Mouse (Mus musculus) layer of hippocampus, adult 9-10 months (tissue): ENCODE data around the gene Sesn2.

ENCODE experiments used
- DNase-seq: peaks from one replicate; pipeline ENCODE4 v3.0.0; 2022; ENCODE audit warnings: low spot score

Gene Sesn2

DNA sequence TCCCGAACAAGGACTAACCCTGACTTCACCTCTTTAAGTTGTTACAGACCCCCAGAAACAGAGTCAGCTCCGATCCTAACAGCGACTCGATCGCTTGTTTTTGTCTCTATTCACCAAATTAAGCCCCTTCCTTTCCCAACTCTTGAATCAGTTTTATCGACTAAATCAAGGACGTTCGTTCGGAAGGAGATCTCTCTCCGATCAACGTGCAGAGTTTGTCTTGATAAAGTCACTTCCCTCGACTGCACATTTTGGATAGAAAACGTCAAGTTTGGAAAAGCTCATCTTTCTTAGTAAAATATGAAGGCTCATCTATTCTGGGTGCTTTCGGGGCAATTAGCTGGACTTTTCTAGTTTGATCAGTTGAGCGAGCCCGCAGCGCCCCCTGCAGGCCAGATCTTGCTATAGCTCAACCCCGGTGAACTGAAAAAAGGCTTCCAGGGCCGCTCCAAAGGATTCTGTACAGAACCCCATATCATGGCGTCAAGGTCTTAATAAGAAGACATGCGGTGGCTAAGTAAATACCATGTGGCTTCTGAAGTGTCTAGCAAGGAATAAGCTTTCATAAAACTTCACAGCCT is 4.3 kb upstream of the Sesn2 start:
- DNase-seq = peak; percentile 75

DNA sequence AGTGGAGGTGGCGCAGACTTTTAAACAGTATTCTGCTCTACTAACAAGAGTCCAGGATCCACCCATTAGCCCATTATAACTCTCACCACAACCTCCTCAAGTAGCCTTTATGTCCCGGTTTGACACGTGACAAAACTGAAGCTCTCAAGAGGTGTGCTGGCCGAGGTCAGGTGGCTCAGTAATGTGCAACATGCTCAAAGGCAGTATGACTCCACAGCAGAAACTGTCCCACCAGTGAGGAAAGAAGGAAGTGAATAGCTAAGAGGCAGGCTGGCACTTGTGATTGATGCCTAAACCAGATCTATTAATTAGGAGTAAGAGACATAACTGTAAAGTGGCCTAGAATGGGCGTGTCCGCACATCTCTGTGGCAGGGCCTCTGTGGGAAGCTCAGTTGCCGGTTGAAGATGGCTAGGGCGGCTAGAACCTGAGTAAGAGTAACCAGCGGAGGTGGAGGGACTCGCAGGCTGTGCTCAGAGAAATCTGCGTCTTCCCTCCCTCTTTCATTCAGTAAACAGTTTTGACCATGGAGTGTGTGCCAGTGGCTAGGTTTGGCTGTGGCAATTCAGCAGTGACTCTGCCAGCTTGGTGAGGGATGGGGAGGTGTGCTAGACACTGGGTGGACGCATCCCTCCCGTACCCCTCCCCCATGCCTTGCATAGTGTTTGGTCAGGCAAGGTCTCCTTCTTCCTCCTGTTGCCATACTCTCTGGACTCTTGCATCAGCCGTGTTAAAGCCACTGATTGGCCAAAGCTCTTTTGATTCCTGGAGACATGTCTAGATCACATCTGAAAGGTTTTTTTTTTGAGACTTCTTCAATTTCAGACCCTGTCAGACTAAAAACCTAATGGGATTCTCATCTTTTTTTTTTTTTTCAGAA is 3.3 kb upstream of the Sesn2 start:
- no peak for DNase-seq

DNA sequence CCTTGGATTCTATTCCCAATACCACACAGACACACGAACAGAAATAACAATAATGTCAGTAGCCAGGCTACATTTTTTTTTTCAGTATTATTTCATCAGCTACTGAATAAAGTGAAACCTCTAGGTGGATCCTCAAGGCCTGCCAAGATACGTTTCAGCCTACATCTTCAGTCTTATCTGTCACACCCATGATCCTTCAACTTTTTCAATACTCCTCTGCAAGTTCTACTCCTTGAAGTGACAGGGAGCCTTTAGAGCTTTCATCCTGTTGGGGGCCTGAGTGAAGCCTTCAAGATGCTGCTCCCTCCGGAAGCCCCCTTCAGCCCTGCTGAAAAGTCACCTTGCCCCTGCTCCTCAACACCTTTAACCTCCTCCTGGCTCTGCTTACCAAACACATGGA is 1.8 kb upstream of the Sesn2 start:
- DNase-seq = no peak

DNA sequence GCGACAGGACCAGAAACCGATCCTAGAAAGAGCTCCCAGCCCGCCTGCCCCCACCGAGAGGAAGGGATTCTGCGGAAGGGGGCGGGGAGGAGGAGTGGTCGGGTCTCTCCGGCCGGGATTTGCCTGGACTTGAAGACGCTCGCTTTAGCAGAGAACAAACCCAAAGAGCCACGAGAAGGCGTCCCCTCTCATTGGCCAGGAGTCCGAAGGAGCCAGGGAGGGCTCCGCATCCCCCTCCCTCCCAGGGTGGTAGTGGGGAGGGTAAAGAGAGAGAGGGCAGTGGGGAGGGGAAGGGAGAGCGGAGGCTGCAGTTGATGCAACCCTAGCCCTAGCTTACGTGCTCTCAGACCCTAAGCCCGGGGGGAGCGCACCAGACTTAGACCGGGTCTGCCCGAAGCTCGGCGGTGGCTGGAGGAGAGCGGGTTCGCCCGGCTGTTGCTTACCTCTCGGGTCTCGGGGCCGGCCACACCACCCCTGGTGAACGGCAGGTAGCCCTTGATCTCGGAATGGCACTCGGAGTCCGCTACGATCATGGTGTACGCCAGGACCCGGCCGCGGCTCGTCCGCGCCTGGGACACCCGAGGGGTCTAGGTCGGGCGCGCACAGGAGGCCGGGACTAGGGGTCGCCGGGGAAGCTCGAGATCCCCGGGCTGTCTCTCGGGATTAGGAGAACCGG is 542 bp downstream of the Sesn2 start:
- no peak for DNase-seq

DNA sequence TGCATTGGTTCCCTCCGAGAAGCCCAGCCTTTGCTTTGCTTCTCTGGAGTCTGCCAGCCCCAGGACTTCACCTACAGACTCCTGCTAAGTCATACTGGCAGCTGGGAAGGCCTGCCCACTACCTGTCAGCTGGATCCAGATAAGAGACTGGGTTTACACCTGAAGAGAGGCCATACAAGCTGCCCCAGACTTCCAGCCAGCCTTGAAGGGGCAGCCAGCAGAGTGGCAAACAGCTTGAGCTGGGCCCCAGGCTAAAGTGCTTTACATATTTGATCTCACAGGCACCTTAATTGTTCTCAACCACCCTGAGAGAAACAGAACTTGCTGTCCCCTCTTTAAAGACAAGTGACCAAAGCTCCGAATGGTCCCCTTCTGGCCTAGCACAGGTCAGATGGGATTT is 3.1 kb downstream of the Sesn2 start:
- DNase-seq = no peak

DNA sequence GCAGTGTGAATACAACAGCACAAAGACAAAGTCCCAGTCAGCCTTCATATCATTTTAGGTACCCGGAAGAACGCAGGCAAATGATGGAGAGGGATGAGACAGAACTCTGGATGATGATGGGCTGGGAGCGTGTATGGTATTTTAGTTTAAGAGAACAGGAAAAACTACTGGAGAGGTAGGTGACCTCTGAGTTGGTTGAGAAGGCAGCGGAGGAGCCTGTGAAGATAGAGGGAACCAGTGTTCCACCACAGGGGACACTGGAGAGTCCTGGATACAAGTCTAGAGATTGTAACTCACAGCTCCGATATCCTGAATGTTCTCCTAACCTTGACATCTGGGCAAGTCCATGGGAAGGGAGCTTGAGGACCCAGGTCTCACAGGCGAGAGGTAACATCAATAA is 4.1 kb downstream of the Sesn2 start:
- no peak for DNase-seq

DNA sequence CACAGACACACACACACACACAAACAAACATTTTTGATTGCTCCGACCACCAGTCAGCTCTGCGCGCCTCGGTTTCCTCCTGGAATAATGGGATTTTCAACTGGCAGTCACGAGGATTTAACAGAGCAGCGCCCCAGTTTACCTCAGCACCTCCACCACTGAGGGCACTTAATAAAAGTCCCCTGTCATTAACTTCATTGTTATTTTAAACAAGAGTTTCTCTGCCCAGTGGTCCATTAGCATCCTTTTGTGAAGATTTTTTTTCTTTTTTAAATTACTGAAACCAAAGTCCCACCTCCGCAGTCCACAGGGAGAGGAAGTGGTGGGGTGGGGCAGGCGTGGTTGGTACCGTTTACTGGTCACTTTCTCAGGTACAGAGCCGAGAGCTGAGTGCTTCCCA is 4.5 kb downstream of the Sesn2 start:
- DNase-seq = no peak

DNA sequence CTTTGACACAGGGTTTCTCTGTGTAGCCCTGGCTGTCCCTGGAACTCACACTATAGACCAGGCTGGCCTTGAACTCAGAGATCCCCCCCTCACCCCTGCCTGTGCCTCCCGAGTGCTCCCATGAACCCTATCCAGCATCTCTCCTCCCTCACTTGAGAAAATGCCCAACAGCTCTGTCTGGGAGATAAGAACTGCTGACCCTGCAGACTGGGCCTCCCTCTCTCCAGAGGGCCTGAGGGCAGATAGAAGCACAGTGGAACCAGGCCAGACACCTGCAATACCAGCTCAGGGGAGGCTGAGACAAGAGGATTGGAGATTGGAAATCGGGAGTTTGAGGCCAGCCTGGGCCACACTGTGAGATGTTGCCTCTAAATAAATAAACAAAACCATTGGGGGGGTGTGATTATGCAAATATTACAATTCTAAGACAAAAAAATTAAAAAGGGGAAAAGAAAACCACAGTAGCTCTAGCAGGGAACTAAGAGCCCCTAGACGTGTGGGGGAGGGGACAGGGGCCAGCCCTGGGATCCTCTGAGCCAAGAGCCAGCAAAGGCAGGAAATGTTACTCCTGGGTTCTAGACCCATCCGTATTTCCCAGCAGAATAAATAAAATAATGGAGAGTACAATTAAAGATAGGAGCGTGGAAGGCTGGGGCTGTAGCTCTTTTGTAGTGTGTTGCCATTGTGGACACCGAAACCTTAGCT is 5.1 kb downstream of the Sesn2 start:
- DNase-seq = no peak

DNA sequence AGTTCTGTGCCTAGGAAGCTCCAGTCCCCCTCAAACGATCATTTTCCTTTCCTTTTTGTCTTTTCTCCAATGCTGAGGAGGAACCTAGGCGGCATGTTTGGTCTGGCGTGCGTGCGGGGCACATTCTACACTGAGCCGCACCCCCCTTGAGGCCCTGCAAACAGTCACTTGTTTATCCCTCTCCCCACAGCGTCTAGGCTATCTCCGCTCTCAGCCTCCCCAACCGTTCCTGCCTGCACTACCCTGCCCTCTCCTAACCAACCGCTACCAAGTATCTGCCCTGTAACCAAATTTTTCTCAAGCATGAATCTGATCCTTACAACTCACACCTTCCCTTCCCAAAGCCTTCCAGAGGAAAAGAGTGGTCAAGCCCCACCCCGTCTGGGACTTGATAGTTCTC is 7.0 kb downstream of the Sesn2 start:
- no peak for DNase-seq

DNA sequence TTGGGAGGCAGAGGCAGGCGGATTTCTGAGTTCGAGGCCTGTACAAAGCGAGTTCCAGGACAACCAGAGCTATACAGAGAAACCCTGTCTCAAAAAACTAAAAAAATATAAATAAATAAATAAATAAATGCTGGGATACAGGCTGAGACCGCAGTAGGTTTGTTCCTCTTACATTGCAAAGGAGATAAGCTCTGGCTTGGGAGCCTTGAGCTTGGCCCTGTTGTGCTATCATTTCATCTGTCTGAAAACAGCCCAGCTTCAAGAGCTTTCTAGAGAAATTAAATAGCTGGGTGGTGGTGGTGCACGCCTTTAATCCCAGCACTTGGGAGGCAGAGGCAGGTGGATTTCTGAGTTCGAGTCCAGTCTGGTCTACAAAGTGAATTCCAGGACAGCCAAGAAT is 8.7 kb downstream of the Sesn2 start:
- DNase-seq = no peak

DNA sequence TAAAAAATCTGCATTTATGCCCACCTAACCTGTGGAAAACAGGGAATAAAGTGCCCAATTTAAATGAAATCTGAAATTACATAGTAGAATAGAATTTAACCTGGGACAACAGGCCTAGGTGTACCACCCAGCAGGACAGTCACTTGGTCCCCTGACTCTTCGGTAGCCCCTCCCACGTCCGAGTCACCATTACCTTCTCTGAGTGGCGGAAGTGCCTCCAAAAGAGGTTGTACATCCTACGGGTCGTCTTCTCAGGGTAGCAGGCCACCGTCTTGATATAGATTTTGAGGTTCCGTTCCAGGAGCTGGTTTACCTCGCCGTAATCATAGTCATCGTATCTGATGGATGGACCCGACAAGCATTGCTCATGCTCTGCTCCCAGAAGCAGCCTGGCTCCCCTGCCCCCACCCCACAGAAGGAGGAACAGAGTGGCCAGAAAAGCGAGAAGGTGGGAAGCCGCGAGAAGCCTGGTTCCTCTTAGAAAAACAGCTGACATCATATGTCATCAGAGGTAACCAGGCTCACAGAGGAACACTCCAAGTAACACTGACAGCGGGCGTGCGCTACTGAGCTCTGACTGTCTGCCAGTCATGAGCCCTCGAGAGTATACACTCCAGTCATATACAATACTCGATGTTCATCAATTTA is 15.9 kb downstream of the Sesn2 start:
- no peak for DNase-seq

DNA sequence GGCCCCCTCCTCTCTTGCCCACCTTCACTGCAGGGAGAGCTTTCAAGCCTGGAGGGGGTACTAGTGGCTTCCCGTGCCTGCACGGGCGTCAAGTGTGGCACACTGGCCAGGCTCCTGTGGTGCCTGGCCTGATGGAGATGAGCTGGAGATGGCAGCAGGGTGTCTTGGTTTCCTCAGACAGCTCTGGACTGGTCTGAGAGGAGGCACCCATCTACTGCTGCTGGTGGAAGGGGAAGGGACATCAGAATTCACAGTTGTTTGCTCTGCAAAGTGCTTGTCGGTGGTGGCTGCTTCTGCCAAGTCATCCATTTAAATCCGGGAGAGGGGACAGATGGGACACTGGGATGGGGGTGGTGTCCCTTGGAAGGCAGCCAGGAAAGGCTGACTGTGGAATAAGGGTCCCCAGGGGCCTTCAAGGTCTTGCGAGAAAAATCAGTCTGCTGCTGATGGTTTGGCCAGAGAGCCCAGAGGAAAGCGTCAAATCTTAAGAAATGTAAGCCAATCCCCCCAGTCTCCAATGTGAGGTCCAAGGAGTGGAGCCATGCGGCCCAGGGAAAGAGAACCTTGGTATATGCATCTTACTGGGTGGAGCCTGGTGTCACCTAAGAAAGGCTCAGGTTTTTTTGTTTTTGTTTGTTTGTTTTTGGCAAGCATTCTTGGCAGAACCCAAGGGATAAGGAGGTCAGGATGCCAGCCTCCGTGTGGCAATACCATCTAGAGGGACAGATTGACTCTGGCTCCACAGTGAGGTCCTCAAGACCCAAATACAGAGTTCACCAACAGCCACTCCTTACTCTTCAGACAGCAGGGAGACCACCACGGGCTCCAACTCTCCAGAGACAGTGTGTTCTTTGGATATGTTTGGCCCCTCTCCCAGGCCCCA is 17.9 kb downstream of the Sesn2 start:
- DNase-seq = no peak

DNA sequence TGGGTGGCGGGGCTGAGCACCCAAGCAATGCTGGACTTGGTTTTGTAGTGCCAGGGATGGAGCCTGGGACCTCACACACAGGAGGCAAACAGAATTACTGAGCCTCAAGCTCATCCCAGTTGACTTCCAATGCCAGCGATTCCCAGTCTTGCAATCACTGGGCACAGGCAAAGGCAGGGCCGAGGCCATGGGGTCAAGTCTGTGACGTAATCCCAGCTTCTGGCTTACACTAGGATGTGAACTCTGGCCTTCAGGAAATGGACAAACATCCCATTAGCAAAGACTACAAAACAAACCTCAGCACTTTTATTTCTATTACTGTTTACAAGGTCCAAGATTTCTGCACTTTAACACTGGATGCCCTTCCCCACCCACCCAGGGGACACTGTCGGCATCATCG is 18.6 kb downstream of the Sesn2 start:
- no peak for DNase-seq

DNA sequence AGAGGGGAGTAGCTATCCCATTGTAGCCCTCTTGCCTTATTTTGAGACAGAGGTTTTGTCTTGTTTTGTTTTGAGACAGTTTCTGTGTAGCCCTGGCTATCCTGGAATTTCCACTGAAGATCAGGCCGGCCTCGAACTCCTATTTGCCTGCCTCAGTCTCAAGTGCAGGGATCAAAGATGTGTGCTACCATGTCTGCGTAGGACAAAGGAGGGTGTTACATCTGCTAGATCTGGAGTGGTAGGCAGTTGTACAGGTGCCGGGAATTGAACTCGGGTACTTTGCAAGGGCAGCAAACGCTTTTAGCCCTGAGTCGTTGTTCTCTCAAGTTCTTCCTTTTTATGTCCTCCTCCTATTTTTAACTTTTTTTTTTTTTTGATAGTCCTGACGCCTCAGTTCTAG is 19.2 kb downstream of the Sesn2 start:
- DNase-seq = no peak

DNA sequence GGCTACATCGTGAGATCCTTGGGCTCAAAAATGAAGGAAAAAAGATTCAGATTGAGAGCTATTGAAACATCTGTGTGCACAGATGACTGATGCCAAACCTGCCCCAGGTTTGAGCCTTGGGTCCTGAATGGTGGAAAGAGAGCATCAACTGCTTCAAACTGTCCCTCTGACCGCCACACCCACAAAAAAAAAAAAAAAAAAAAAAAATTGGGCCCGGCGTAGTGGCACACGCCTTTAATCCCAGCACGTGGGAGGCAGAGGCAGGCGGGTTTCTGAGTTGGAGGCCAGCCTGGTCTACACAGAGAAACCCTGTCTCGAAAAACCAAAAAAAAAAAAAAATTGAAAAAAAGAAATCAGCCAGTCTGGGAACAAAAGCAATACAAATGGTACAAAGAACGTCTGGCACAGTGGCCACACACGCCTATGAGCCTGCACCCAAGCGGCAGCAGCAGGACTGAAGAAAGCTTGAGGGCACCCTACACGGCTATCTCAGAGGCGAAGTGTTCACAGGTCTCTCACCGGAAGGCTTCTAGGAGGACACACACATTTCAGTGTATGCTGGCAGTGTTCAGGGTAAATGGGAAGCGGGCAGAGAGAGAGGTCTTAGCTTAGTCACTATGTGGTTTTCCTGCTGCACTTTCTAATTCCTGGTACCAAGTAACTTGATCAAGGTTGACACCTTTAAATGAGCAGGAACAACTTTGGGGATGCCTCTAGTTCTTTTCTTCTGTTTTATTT is 19.9 kb downstream of the Sesn2 start:
- DNase-seq = no peak

DNA sequence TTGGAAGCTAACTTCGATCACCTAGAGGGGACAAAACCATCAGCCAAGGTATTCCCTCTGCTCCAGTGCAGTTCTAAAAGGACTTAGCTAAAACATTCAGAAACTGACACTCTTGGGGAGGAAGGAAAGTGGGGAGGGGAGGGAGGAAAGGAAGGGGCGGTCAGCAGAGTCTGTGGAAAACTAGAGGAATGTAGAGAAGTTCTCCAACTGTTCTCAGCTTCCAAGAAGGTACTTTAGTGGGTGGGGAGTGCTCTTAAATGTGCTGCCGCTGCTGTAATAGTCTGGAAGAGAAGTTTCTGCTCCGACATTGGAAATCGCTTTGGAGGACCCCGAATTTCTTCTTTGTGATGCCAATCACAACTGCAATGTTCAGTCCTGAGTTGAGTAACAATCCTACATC is 21.3 kb downstream of the Sesn2 start:
- no peak for DNase-seq

DNA sequence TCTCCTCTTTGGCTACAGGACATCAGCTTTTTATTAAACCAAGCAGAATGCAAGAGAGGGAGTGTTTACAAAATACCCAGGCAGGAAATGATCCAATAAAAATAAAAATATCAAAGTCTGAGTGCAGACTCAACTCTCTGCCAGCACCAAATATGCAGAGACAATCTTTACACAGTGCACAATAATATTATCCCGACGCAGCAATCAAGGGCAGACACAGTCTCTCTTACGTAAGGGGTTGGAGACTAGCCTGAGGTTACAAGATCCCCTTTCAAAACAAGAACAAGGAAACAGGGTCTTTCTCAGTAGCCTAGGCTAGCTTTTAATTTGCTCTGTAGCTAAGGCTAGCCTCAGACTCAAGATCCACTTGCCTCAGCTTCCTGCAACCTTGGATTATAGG is 21.8 kb downstream of the Sesn2 start:
- DNase-seq = no peak

DNA sequence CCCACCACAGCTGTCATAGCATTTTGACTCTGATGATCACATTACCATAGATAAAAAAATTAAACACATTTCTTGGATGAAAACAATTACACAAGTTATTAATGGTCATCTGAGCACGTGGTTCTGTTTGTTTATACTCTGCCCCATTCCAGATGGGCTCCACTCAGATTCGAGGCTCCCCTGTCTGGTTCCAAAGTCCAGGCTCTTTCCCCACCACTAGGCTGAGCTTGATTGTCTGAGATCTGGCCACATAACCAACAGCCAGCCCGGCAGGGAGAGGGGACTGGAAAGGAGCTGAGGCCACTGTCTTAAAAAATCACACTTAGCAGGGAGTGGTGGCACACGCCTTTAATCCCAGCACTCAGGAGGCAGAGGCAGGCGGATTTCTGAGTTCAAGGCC is 25.5 kb downstream of the Sesn2 start:
- DNase-seq = no peak

DNA sequence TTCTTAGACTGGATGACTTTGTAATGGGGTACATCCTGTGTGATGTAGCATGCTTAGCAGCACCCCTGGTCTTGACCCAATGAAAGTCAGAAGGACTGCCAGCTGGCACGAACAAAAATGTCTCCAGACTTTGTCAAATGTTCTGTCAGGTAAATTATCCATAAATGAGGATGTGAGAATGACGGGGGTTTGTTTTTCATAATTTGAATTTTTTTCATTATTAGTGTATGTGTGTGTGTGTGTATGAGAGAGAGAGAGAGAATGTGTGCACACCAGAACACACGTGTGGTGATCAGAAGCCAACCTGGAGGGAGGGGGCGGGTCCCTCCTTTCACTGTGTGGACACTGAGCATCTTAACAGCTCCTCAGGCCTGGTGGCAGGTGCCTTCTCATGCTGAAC is 26.1 kb downstream of the Sesn2 start:
- DNase-seq = no peak

DNA sequence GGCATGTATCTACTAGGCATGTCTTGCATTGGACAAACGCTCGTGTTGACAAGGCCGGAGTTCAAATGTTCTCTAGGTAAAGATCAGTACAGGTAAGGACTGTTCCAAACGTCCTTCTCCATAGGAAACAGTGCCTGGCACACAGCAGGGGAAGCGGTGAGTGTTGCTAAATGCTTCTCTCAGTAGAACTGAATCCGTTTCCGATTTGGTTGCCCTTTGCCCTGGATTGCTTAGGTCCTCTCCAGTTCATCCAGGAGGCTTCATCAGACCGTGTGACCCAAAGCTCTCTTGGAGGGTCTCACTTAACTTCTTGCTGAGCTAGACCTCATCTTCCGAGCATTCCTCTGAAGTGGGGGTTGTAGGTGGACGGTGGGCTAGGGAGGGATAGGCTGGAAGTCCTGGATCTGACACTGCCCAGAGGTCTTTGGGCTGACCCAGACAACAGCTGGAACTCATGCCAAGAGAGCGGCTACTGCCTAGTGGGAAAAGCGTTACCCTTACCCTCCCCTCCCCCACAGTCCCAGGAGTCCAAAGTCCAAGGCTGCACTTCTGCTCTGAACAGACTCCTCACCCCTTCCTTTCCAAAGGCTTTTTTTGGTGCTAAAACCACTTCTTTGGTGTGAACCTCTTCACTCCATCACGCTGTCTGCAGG is 27.2 kb downstream of the Sesn2 start:
- no peak for DNase-seq
